Mouse (Mus musculus): ENCODE data around the gene Klhl9. TPM values are rescaled to one million over a fixed set of nuclear protein-coding genes. Genes with fewer than 3 reads are reported as not detected.

Gene Klhl9
- polyA plus RNA-seq, 1 experiment from 2014 or later = 105 TPM

GRCm38 (mm10) chr4:88705924-88706323, 16.3 kb downstream of the Klhl9 start:
- WGBS = 36% methylated on average over 3 of the region's 3 CpGs
- H3K4me2 ChIP-seq = no peak overlapping the region
- no peak overlapping the region for H3K9ac ChIP-seq
- no peak overlapping the region for H3K27ac ChIP-seq
- 0 out of 2 replicates have a peak, but pooled peaks cover 3% of the 10 kb centered on the region for H3K36me3 ChIP-seq
- H3K27me3 ChIP-seq = no peaks in the 10 kb centered on the region
- H3K4me3 ChIP-seq = no peak overlapping the region
- no peaks in the 10 kb centered on the region for H3K4me1 ChIP-seq
- no peaks in the 10 kb centered on the region for H3K9me3 ChIP-seq
- ATAC-seq (ENCODE audit: insufficient number of reproducible peaks, low FRiP score, low TSS enrichment, low read depth) = no peak

- H3K36me3 ChIP-seq = no peaks in the 10 kb centered on the region
- H3K27me3 ChIP-seq = no peaks in the 10 kb centered on the region; the same call in 1 of the 2 replicates
- H3K9me3 ChIP-seq = no peaks in the 10 kb centered on the region
- ATAC-seq (ENCODE audit: insufficient number of reproducible peaks, low FRiP score, low TSS enrichment, low read depth) = no peak
- H3K4me1 ChIP-seq = no peaks in the 10 kb centered on the region
- WGBS = 64% methylated on average over 1 of the region's 1 CpGs
- H3K4me3 ChIP-seq = no peak overlapping the region
- H3K4me2 ChIP-seq = no peak overlapping the region
- H3K27ac ChIP-seq = no peak overlapping the region
- H3K9ac ChIP-seq = no peak overlapping the region
Observed at GRCm38 (mm10) chr4:88699301-88699700, 23.0 kb downstream of the Klhl9 start.

GRCm38 (mm10) chr4:88698781-88699180, 23.5 kb downstream of the Klhl9 start:
- Histone ChIP-seq H3K27me3 (no peaks in the 10 kb centered on the region; the same call in 1 of the 2 replicates), H3K4me2 (no peak overlapping the region), H3K9ac (no peak overlapping the region), H3K27ac (no peak overlapping the region), H3K36me3 (no peaks in the 10 kb centered on the region), H3K4me1 (no peaks in the 10 kb centered on the region), H3K9me3 (no peaks in the 10 kb centered on the region), H3K4me3 (no peak overlapping the region)
- 50% methylated on average over 5 of the region's 5 CpGs for WGBS
- no peak for ATAC-seq (ENCODE audit: insufficient number of reproducible peaks, low FRiP score, low TSS enrichment, low read depth)

GRCm38 (mm10) chr4:88697753-88698152, 24.5 kb downstream of the Klhl9 start:
- Histone ChIP-seq H3K9ac (no peak overlapping the region), H3K4me1 (no peaks in the 10 kb centered on the region), H3K9me3 (no peaks in the 10 kb centered on the region), H3K36me3 (no peaks in the 10 kb centered on the region), H3K27me3 (no peaks in the 10 kb centered on the region; the same call in 1 of the 2 replicates), H3K4me2 (no peak overlapping the region), H3K27ac (no peak overlapping the region), H3K4me3 (no peak overlapping the region)
- 80% methylated on average over 4 of the region's 4 CpGs for WGBS
- no peak for ATAC-seq (ENCODE audit: insufficient number of reproducible peaks, low FRiP score, low TSS enrichment, low read depth)

- no peak for ATAC-seq (ENCODE audit: insufficient number of reproducible peaks, low FRiP score, low TSS enrichment, low read depth)
- Histone ChIP-seq H3K4me2 (no peak overlapping the region), H3K36me3 (no peaks in the 10 kb centered on the region), H3K4me1 (no peaks in the 10 kb centered on the region), H3K9ac (no peak overlapping the region), H3K27ac (no peak overlapping the region), H3K9me3 (no peaks in the 10 kb centered on the region), H3K4me3 (no peak overlapping the region), H3K27me3 (no peaks in the 10 kb centered on the region; the same call in 1 of the 2 replicates)
- WGBS = 42% methylated on average over 6 of the region's 6 CpGs
Observed at GRCm38 (mm10) chr4:88697108-88697507, 25.2 kb downstream of the Klhl9 start.

- H3K27ac ChIP-seq = no peak overlapping the region
- WGBS = 19% methylated on average over 3 of the region's 3 CpGs
- no peaks in the 10 kb centered on the region for H3K4me1 ChIP-seq
- no peak for ATAC-seq (ENCODE audit: insufficient number of reproducible peaks, low FRiP score, low TSS enrichment, low read depth)
- no peak overlapping the region for H3K9ac ChIP-seq
- no peaks in the 10 kb centered on the region; the same call in 1 of the 2 replicates for H3K27me3 ChIP-seq
- no peaks in the 10 kb centered on the region for H3K36me3 ChIP-seq
- no peaks in the 10 kb centered on the region for H3K9me3 ChIP-seq
- no peak overlapping the region for H3K4me2 ChIP-seq
- H3K4me3 ChIP-seq = no peak overlapping the region
Observed at GRCm38 (mm10) chr4:88696237-88696884, 25.9 kb downstream of the Klhl9 start.

GRCm38 (mm10) chr4:88693392-88693791, 28.9 kb downstream of the Klhl9 start:
- no peak overlapping the region for H3K4me3 ChIP-seq
- H3K4me2 ChIP-seq = no peak overlapping the region
- no peaks in the 10 kb centered on the region; the same call in 1 of the 2 replicates for H3K27me3 ChIP-seq
- H3K4me1 ChIP-seq = no peaks in the 10 kb centered on the region
- H3K9ac ChIP-seq = no peak overlapping the region
- H3K36me3 ChIP-seq = no peaks in the 10 kb centered on the region
- no peak overlapping the region for H3K27ac ChIP-seq
- ATAC-seq (ENCODE audit: insufficient number of reproducible peaks, low FRiP score, low TSS enrichment, low read depth) = no peak
- no peaks in the 10 kb centered on the region for H3K9me3 ChIP-seq
- WGBS = 78% methylated on average over 2 of the region's 2 CpGs

GRCm38 (mm10) chr4:88692537-88692936, 29.7 kb downstream of the Klhl9 start:
- no peak for ATAC-seq (ENCODE audit: insufficient number of reproducible peaks, low FRiP score, low TSS enrichment, low read depth)
- H3K4me1 ChIP-seq = no peaks in the 10 kb centered on the region
- 88% methylated on average over 1 of the region's 1 CpGs for WGBS
- H3K36me3 ChIP-seq = no peaks in the 10 kb centered on the region
- no peaks in the 10 kb centered on the region for H3K9me3 ChIP-seq
- H3K9ac ChIP-seq = no peak overlapping the region
- no peak overlapping the region for H3K4me2 ChIP-seq
- H3K27ac ChIP-seq = no peak overlapping the region
- no peaks in the 10 kb centered on the region; the same call in 1 of the 2 replicates for H3K27me3 ChIP-seq
- H3K4me3 ChIP-seq = no peak overlapping the region

GRCm38 (mm10) chr4:88691259-88691658, 31.0 kb downstream of the Klhl9 start, which contains the start of gene Ifnab:
Ifnab (minus strand) TSS chr4:88691359.
- ATAC-seq (ENCODE audit: insufficient number of reproducible peaks, low FRiP score, low TSS enrichment, low read depth) = no peak
- WGBS = 78% methylated on average over 2 of the region's 2 CpGs
- Histone ChIP-seq H3K27ac (no peak within 1 kb of the TSS), H3K27me3 (no peaks in the 10 kb centered on the region; the same call in 1 of the 2 replicates), H3K4me2 (no peak within 1 kb of the TSS), H3K9me3 (no peaks in the 10 kb centered on the region), H3K36me3 (no peaks in the 10 kb centered on the region), H3K9ac (no peak within 1 kb of the TSS), H3K4me3 (no peak within 1 kb of the TSS), H3K4me1 (no peaks in the 10 kb centered on the region)

GRCm38 (mm10) chr4:88683812-88684211, 38.5 kb downstream of the Klhl9 start, which contains the start of gene Ifna2:
Ifna2 (minus strand) TSS chr4:88683912.
- WGBS = 86% methylated on average over 1 of the region's 1 CpGs
- ATAC-seq (ENCODE audit: insufficient number of reproducible peaks, low FRiP score, low TSS enrichment, low read depth) = no peak
- no peak within 1 kb of the TSS for H3K27ac ChIP-seq
- no peaks in the 10 kb centered on the region for H3K9me3 ChIP-seq
- no peaks in the 10 kb centered on the region for H3K27me3 ChIP-seq
- H3K36me3 ChIP-seq = no peaks in the 10 kb centered on the region
- no peak within 1 kb of the TSS for H3K4me3 ChIP-seq
- no peak within 1 kb of the TSS for H3K9ac ChIP-seq
- no peak within 1 kb of the TSS for H3K4me2 ChIP-seq
- no peaks in the 10 kb centered on the region for H3K4me1 ChIP-seq

- Histone ChIP-seq H3K36me3 (no peaks in the 10 kb centered on the region), H3K9ac (no peak overlapping the region), H3K4me3 (no peak overlapping the region), H3K4me2 (no peak overlapping the region), H3K9me3 (no peaks in the 10 kb centered on the region), H3K4me1 (no peaks in the 10 kb centered on the region), H3K27ac (no peak overlapping the region), H3K27me3 (no peaks in the 10 kb centered on the region)
- no peak for ATAC-seq (ENCODE audit: insufficient number of reproducible peaks, low FRiP score, low TSS enrichment, low read depth)
- WGBS = 62% methylated on average over 3 of the region's 3 CpGs
Observed at GRCm38 (mm10) chr4:88681353-88681752, 40.9 kb downstream of the Klhl9 start.

- Histone ChIP-seq H3K36me3 (no peaks in the 10 kb centered on the region), H3K4me3 (no peak overlapping the region), H3K9ac (no peak overlapping the region), H3K27ac (no peak overlapping the region), H3K27me3 (no peaks in the 10 kb centered on the region), H3K9me3 (no peaks in the 10 kb centered on the region), H3K4me1 (no peaks in the 10 kb centered on the region), H3K4me2 (no peak overlapping the region)
- 43% methylated on average over 8 of the region's 8 CpGs for WGBS
- no peak for ATAC-seq (ENCODE audit: insufficient number of reproducible peaks, low FRiP score, low TSS enrichment, low read depth)
Observed at GRCm38 (mm10) chr4:88680362-88680761, 41.9 kb downstream of the Klhl9 start.

All from limb, embryonic 15.5 days (tissue).